Mouse (Mus musculus) midbrain, postnatal 0 days (tissue): ENCODE measurements around the gene Reep3. TPM values are rescaled to one million over a fixed set of nuclear protein-coding genes. Genes with fewer than 3 reads are reported as not detected.

Experiments
- ATAC-seq: fragments of 200-750 bp; cut with Nextera tagmentation; 2 replicates; pipeline ENCODE4 v1.8.0; 2017; ENCODE audit warnings: moderate number of reproducible peaks, mild to moderate bottlenecking, moderate TSS enrichment, moderate library complexity; ENCODE audit not compliant: low FRiP score
- DNase-seq: peaks from one replicate; pipeline ENCODE4 v3.0.0-alpha.2; 2015; ENCODE audit warnings: low spot score
- H3K27ac ChIP-seq: fragments of 300-500 bp; sonication (generic); 2 replicates; pipeline ENCODE4 v1.5.1; 2014; ENCODE audit warnings: low read depth, mild to moderate bottlenecking, low read length, mixed read lengths
- H3K27me3 ChIP-seq: fragments of 300-500 bp; sonication (generic); 2 replicates; pipeline ENCODE4 v1.6.1; 2014; ENCODE audit warnings: low read length, control low read depth, mixed read lengths; ENCODE audit not compliant: insufficient read depth
- H3K36me3 ChIP-seq: fragments of 300-500 bp; sonication (generic); 2 replicates; pipeline ENCODE4 v1.6.1; 2014; ENCODE audit warnings: low read length, control low read depth, mixed read lengths; ENCODE audit not compliant: insufficient read depth
- H3K4me1 ChIP-seq: fragments of 300-500 bp; sonication (generic); 2 replicates; pipeline ENCODE4 v1.6.1; 2014; ENCODE audit warnings: mild to moderate bottlenecking, control low read depth, antibody characterized with exemption, low read length, mixed read lengths; ENCODE audit not compliant: insufficient read depth
- H3K4me2 ChIP-seq: fragments of 300-500 bp; sonication (generic); 2 replicates; pipeline ENCODE4 v1.6.1; 2014; ENCODE audit warnings: low read depth, mild to moderate bottlenecking, low read length, mixed read lengths; ENCODE audit not compliant: poor library complexity, severe bottlenecking
- H3K4me3 ChIP-seq: fragments of 300-500 bp; sonication (generic); 2 replicates; pipeline ENCODE4 v1.5.1; 2014; ENCODE audit warnings: low read depth, mild to moderate bottlenecking, low read length, moderate library complexity
- H3K9ac ChIP-seq: fragments of 300-500 bp; sonication (generic); replicated peaks from 2 replicates; pipeline ENCODE4 v1.6.1; 2014; ENCODE audit warnings: mild to moderate bottlenecking, low read length, moderate library complexity, mixed read lengths; ENCODE audit not compliant: poor library complexity, severe bottlenecking
- H3K9me3 ChIP-seq: fragments of 300-500 bp; sonication (generic); 2 replicates; pipeline ENCODE4 v1.6.1; 2016; ENCODE audit warnings: low read length, control low read depth
- CTCF ChIP-seq: IDR thresholded peaks from 2 replicates; pipeline ENCODE4 v1.5.1; 2016; ENCODE audit warnings: antibody characterized with exemption, mild to moderate bottlenecking
- WGBS: fragments of 180-500 bp; shearing (Covaris S2); extraction: QIAGEN DNeasy Blood & Tissue Kit; methylation state at CpG from one replicate; pipeline ENCODE4 v1.1.7; 2014; 5-methylcytosine and 5-hydroxymethylcytosine counted together
- polyA plus RNA-seq: library from polyadenylated mRNA; unstranded; fragments of >200 nt; fragmentation: Nextera tagmentation; extraction: Ambion mirVana; gene quantifications from 2 replicates; pipeline ENCODE4 v1.2.1, GENCODE M21; 2015
- total RNA-seq: library from RNA; depleted of rRNA; stranded (reverse); fragments of >200 nt; gene quantifications from 2 replicates; pipeline ENCODE4 v1.2.3, GENCODE M21; 2014

Gene Reep3
- total and polyA plus RNA-seq, 2 experiments from 2014 or later, result 26.6 to 28.1 TPM

DNA sequence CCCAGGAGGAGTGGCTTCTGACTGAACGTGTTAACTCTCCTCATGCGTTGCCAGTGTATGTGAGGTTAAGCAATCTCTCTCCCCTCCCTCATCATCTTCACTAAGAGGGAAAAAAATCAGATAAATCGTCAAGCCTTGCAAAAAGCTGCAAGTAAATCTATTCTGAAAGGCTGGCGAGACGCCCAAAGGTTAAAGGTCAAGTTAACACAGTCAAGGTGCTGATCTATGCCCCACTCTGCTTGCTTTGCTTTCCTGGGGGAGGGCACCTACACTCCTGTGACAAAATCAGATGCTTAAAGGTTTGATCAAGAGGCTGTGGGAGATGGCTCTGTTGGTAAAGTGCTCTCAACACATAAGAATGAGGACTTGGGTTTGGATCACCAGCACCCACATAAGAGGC is 52.4 kb downstream of the Reep3 start:
- Histone ChIP-seq H3K4me3 (no peak overlapping the region), H3K36me3 (no peaks in the 10 kb centered on the region), H3K4me2 (no peak overlapping the region), H3K4me1 (no peaks in the 10 kb centered on the region; the same call in 1 of the 2 replicates), H3K27ac (no peak overlapping the region), H3K27me3 (no peaks in the 10 kb centered on the region), H3K9me3 (no peaks in the 10 kb centered on the region), H3K9ac (no peak overlapping the region)
- 76% methylated on average over 5 of the region's 5 CpGs for WGBS
- no peak for TF ChIP-seq CTCF
- ATAC-seq (no peak), DNase-seq (no peak)

- H3K9me3 ChIP-seq, result no peaks in the 10 kb centered on the region
- no peaks in the 10 kb centered on the region for H3K27me3 ChIP-seq
- no peak for TF ChIP-seq CTCF
- 84% methylated on average over 7 of the region's 7 CpGs for WGBS
- DNase-seq (no peak), ATAC-seq (no peak)
- no peaks in the 10 kb centered on the region for H3K36me3 ChIP-seq
- no peak overlapping the region for H3K4me3 ChIP-seq
- no peak overlapping the region for H3K27ac ChIP-seq
- no peak overlapping the region for H3K9ac ChIP-seq
- H3K4me1 ChIP-seq, result no peaks in the 10 kb centered on the region; the same call in 1 of the 2 replicates
- no peak overlapping the region for H3K4me2 ChIP-seq
These were observed 53.5 kb downstream of the Reep3 start for GRCm38 (mm10) chr10:67043236-67043635.

DNA sequence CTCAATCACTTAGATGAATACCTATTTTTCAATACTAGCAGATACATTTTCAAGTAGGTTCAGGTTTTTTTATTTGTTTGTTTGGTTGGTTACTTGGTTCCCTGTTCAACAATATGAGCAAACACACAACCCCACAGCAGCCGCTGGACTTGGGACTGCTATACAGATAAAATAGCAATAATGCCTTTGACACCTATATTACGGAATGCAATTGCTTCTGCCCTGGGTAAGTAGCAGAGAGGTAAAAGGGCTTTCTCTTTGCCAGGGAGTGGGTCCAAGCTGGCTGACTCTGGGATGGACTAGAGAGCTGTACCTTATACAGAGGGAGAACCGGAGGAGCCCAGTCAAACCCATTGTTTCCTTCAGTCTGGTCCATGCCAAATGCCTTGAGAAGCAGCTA is 56.3 kb downstream of the Reep3 start:
- Histone ChIP-seq H3K36me3 (no peaks in the 10 kb centered on the region), H3K27ac (no peak overlapping the region), H3K9ac (no peak overlapping the region), H3K4me2 (no peak overlapping the region), H3K4me1 (no peaks in the 10 kb centered on the region; the same call in 1 of the 2 replicates), H3K9me3 (no peaks in the 10 kb centered on the region), H3K27me3 (no peaks in the 10 kb centered on the region), H3K4me3 (no peak overlapping the region)
- no peak for ATAC-seq
- no peak for DNase-seq
- 92% methylated on average over 3 of the region's 3 CpGs for WGBS
- TF ChIP-seq CTCF, result no peak

- Histone ChIP-seq H3K27ac (no peak overlapping the region), H3K9me3 (no peaks in the 10 kb centered on the region), H3K27me3 (no peaks in the 10 kb centered on the region), H3K9ac (no peak overlapping the region), H3K4me1 (no peaks in the 10 kb centered on the region; the same call in 1 of the 2 replicates), H3K4me2 (0 out of 2 replicates have a peak overlapping the region, but pooled peaks have one; percentile 4), H3K36me3 (no peaks in the 10 kb centered on the region), H3K4me3 (no peak overlapping the region)
- no peak for DNase-seq
- no peak for TF ChIP-seq CTCF
- no peak for ATAC-seq
- WGBS, result 43% methylated on average over 17 of the region's 17 CpGs
These were observed 57.7 kb downstream of the Reep3 start for GRCm38 (mm10) chr10:67039001-67039400.

GRCm38 (mm10) chr10:67036542-67036941 is 60.2 kb downstream of the Reep3 start:
- TF ChIP-seq CTCF, result no peak
- no peak for ATAC-seq

DNA sequence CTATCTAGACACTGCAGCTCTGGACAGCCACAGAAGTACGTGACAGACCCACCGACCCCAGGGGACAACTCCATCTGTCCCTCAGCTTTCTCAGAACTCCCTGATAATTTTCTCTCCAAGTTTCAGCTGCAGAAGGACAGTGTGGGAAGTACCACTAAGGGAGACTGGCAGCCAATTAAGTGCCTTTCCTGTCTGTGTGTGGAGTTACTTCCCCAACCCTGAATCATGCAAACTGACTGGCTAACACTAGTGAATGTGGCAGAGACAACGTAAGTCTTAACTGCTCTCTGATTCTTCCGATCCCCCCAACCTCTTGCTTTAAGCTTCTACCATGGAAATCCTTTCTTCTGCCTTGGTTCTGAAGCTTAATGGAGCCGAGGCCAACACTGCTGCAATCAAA is 60.6 kb downstream of the Reep3 start:
- H3K4me1 ChIP-seq, result no peaks in the 10 kb centered on the region; the same call in 1 of the 2 replicates
- WGBS, result 66% methylated on average over 5 of the region's 5 CpGs
- H3K27me3 ChIP-seq, result no peaks in the 10 kb centered on the region
- no peaks in the 10 kb centered on the region for H3K9me3 ChIP-seq
- TF ChIP-seq CTCF, result no peak
- DNase-seq, result no peak
- no peak for ATAC-seq
- no peak overlapping the region for H3K9ac ChIP-seq
- H3K27ac ChIP-seq, result no peak overlapping the region
- no peaks in the 10 kb centered on the region for H3K36me3 ChIP-seq
- H3K4me3 ChIP-seq, result no peak overlapping the region
- H3K4me2 ChIP-seq, result no peak overlapping the region

More at GRCm38 (mm10) chr10:67036542-67036941, 60.2 kb downstream of the Reep3 start:
- WGBS, result 83% methylated on average over 10 of the region's 10 CpGs
- Histone ChIP-seq H3K4me2 (no peak overlapping the region), H3K4me3 (no peak overlapping the region), H3K4me1 (no peaks in the 10 kb centered on the region; the same call in 1 of the 2 replicates), H3K9ac (no peak overlapping the region), H3K9me3 (no peaks in the 10 kb centered on the region), H3K27ac (no peak overlapping the region), H3K36me3 (no peaks in the 10 kb centered on the region), H3K27me3 (no peaks in the 10 kb centered on the region)
- no peak for DNase-seq
